Mouse (Mus musculus) midbrain, embryonic 16.5 days (tissue): ENCODE data around the gene Cdrt4. TPM values are rescaled to one million over a fixed set of nuclear protein-coding genes. Genes with fewer than 3 reads are reported as not detected.

Experiments used
- ATAC-seq: fragments of 200-750 bp; cut with Nextera tagmentation; 2 replicates; pipeline ENCODE4 v1.8.0; 2017; ENCODE audit warnings: moderate TSS enrichment
- H3K27ac ChIP-seq: fragments of 300-500 bp; sonication (generic); 2 replicates; pipeline ENCODE4 v1.5.1; 2014; ENCODE audit warnings: mild to moderate bottlenecking, low read length, mixed read lengths
- H3K27me3 ChIP-seq: fragments of 300-500 bp; sonication (generic); 2 replicates; pipeline ENCODE4 v1.6.1; 2014; ENCODE audit warnings: low read depth, low read length, mixed read lengths; ENCODE audit not compliant: control insufficient read depth, insufficient read depth
- H3K36me3 ChIP-seq: fragments of 300-500 bp; sonication (generic); 2 replicates; pipeline ENCODE4 v1.6.1; 2014; ENCODE audit warnings: mild to moderate bottlenecking, low read length, moderate library complexity, mixed read lengths; ENCODE audit not compliant: control insufficient read depth, insufficient read depth
- H3K4me1 ChIP-seq: fragments of 300-500 bp; sonication (generic); 2 replicates; pipeline ENCODE4 v1.6.1; 2014; ENCODE audit warnings: mild to moderate bottlenecking, low read length, mixed read lengths; ENCODE audit not compliant: control insufficient read depth, insufficient read depth
- H3K4me2 ChIP-seq: fragments of 300-500 bp; sonication (generic); 2 replicates; pipeline ENCODE4 v1.6.1; 2014; ENCODE audit warnings: mild to moderate bottlenecking, low read length, mixed read lengths
- H3K4me3 ChIP-seq: fragments of 300-500 bp; sonication (generic); 2 replicates; pipeline ENCODE4 v1.5.1; 2014; ENCODE audit warnings: low read depth, mild to moderate bottlenecking, low read length, moderate library complexity, mixed read lengths
- H3K9ac ChIP-seq: fragments of 300-500 bp; sonication (generic); 2 replicates; pipeline ENCODE4 v1.6.1; 2014; ENCODE audit warnings: low read depth, low read length, mixed read lengths
- H3K9me3 ChIP-seq: fragments of 300-500 bp; sonication (generic); replicated peaks from 2 replicates; pipeline ENCODE4 v1.6.1; 2014; ENCODE audit warnings: mild to moderate bottlenecking, low read length, mixed read lengths; ENCODE audit not compliant: control insufficient read depth, poor library complexity, severe bottlenecking
- WGBS: fragments of 180-500 bp; shearing (Covaris S2); extraction: QIAGEN DNeasy Blood & Tissue Kit; methylation state at CpG from one replicate; pipeline ENCODE4 v1.1.7; 2014; 5-methylcytosine and 5-hydroxymethylcytosine counted together
- polyA plus RNA-seq: library from polyadenylated mRNA; unstranded; fragments of >200 nt; fragmentation: Nextera tagmentation; extraction: Ambion mirVana; gene quantifications from 2 replicates; pipeline ENCODE4 v1.2.1, GENCODE M21; 2015

Cdrt4 gene
- polyA plus RNA-seq, 1 experiment from 2014 or later: not detected

DNA sequence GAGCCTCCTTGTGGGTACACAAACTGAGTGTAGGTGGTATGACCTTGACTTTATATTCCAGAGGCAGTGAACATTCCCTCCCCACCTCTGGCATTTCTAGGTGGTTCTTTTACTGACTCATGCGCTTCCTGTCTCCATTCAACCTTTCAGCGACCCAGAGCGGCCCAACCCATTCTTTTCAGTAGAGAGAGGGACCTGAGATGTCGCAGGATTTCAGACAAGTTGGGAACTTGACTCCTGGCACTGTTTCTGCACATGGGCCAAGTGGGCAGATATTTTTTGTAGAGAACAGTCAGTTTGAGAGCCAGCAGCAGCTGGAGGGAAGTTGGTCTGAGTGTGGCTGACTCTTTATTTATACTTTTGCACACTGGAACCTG, 45.5 kb downstream of the Cdrt4 start:
- Histone ChIP-seq H3K27me3 (no peaks in the 10 kb centered on the region), H3K4me1 (peaks cover 4% of the 10 kb centered on the region; the same call in 1 of the 2 replicates), H3K9me3 (no peaks in the 10 kb centered on the region), H3K4me3 (no peak overlapping the region), H3K27ac (no peak overlapping the region), H3K36me3 (no peaks in the 10 kb centered on the region), H3K9ac (no peak overlapping the region), H3K4me2 (no peak overlapping the region)
- 92% methylated on average over 4 of the region's 4 CpGs for WGBS
- no peak for ATAC-seq

DNA sequence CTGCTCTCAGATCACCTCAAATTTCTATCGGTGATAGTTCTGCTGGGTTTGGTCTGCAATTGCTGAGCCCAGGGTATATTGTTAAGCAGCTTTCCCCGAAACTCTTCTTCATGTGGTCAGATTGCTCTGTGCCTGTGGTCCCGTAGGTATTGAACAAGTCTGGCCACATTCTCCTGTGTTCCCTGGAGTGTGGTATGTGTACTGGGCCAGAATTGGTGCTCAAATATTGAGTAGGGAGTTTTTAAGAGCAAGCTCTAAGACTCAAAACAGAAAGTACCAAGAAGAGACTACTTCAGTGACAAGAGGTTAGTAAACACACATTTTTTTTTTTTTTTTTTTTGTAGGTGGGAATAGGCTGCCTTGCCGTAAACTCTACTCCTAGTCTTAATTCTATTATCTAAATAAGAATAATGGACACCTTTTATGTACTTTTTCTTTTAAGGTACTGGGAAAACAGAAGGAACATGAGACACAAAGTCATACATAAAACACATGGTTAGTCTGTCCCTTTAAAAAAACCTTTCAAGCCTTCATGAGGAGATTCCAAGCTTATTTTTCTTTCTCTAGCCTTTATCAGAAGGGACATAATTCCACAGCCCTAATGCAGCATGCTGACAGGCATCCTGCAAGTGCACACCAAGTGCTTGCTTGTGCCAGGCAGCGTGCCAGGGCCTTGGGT, 46.2 kb downstream of the Cdrt4 start:
- Histone ChIP-seq H3K9ac (no peak overlapping the region), H3K4me2 (no peak overlapping the region), H3K36me3 (no peaks in the 10 kb centered on the region), H3K9me3 (no peaks in the 10 kb centered on the region), H3K27me3 (no peaks in the 10 kb centered on the region), H3K4me1 (peaks cover 4% of the 10 kb centered on the region; the same call in 1 of the 2 replicates), H3K4me3 (no peak overlapping the region), H3K27ac (no peak overlapping the region)
- no peak for ATAC-seq
- WGBS: 85% methylated on average over 5 of the region's 5 CpGs

GRCm38 (mm10) chr11:62997718-62998281, 46.8 kb downstream of the Cdrt4 start:
- Histone ChIP-seq H3K27me3 (no peaks in the 10 kb centered on the region), H3K9me3 (no peaks in the 10 kb centered on the region), H3K27ac (no peak overlapping the region; the same call in 1 of the 2 replicates), H3K9ac (no peak overlapping the region), H3K4me2 (no peak overlapping the region), H3K4me1 (peaks cover 4% of the 10 kb centered on the region; the same call in 1 of the 2 replicates), H3K36me3 (no peaks in the 10 kb centered on the region), H3K4me3 (no peak overlapping the region)
- 26% methylated on average over 11 of the region's 11 CpGs for WGBS
- ATAC-seq: no peak

- no peak overlapping the region for H3K9ac ChIP-seq
- H3K27me3 ChIP-seq: no peaks in the 10 kb centered on the region
- H3K4me1 ChIP-seq: peaks cover 4% of the 10 kb centered on the region; the same call in 1 of the 2 replicates
- H3K36me3 ChIP-seq: no peaks in the 10 kb centered on the region
- no peak overlapping the region for H3K27ac ChIP-seq
- ATAC-seq: no peak
- no peak overlapping the region for H3K4me2 ChIP-seq
- 96% methylated on average over 8 of the region's 8 CpGs for WGBS
- H3K9me3 ChIP-seq: no peaks in the 10 kb centered on the region
- H3K4me3 ChIP-seq: no peak overlapping the region
Observed at GRCm38 (mm10) chr11:63000126-63000525, 49.1 kb downstream of the Cdrt4 start.

DNA sequence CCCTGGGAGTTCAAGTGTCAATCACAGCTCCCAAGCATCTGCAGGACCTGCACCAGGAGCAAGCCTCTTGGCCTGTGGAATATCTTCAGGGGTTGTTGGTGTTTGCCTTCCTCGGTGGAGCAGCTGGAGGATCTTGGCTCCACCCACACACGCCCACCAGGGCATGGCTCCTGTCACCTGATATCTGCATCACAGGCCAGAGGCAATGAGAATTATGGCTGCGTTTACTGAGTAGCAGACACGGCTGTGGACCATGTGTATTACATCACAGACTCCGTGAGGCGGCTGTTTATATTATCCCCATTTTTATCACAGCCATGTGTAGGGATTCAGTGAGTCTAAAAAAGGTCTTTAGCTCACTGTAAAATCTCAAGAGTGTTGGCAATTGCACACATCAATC, 53.6 kb downstream of the Cdrt4 start:
- Histone ChIP-seq H3K4me3 (no peak overlapping the region), H3K9ac (no peak overlapping the region), H3K9me3 (no peaks in the 10 kb centered on the region), H3K4me2 (no peak overlapping the region), H3K4me1 (no peaks in the 10 kb centered on the region), H3K27ac (no peak overlapping the region), H3K27me3 (no peaks in the 10 kb centered on the region), H3K36me3 (no peaks in the 10 kb centered on the region)
- no peak for ATAC-seq
- WGBS: 84% methylated on average over 6 of the region's 6 CpGs

GRCm38 (mm10) chr11:63007376-63007775, 56.4 kb downstream of the Cdrt4 start:
- Histone ChIP-seq H3K4me2 (no peak overlapping the region), H3K4me1 (no peaks in the 10 kb centered on the region), H3K27me3 (no peaks in the 10 kb centered on the region), H3K4me3 (no peak overlapping the region), H3K9ac (no peak overlapping the region), H3K36me3 (no peaks in the 10 kb centered on the region), H3K27ac (no peak overlapping the region), H3K9me3 (no peaks in the 10 kb centered on the region)
- ATAC-seq: no peak
- WGBS: 86% methylated on average over 5 of the region's 5 CpGs

DNA sequence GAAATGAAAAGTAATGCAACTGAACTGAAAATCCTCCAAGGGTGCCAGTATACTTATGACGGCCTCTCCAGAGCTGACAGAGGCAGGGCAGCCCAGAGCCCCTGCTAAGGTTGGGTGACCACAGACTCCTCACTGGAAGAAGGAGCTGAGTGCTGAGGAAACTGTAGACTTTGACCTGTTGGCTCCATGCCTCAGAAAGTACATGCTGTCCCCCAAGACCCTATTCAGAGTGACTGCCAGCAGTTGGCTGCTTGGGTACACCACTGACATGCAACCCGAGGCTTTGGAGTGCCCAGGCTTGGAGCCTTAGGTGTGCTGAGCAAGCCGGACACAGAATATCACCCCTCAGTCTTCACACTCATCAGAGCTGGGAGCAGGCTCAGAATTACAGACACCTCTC, 57.0 kb downstream of the Cdrt4 start:
- WGBS: 77% methylated on average over 3 of the region's 3 CpGs
- ATAC-seq: no peak
- Histone ChIP-seq H3K9ac (no peak overlapping the region), H3K4me1 (no peaks in the 10 kb centered on the region), H3K4me2 (no peak overlapping the region), H3K9me3 (no peaks in the 10 kb centered on the region), H3K27me3 (no peaks in the 10 kb centered on the region), H3K4me3 (no peak overlapping the region), H3K36me3 (no peaks in the 10 kb centered on the region), H3K27ac (no peak overlapping the region)

GRCm38 (mm10) chr11:63009761-63010160, 58.8 kb downstream of the Cdrt4 start:
- Histone ChIP-seq H3K9ac (no peak overlapping the region), H3K27me3 (no peaks in the 10 kb centered on the region), H3K9me3 (no peaks in the 10 kb centered on the region), H3K27ac (no peak overlapping the region), H3K4me1 (no peaks in the 10 kb centered on the region), H3K36me3 (no peaks in the 10 kb centered on the region), H3K4me3 (no peak overlapping the region), H3K4me2 (no peak overlapping the region)
- no peak for ATAC-seq
- WGBS: 78% methylated on average over 3 of the region's 3 CpGs

DNA sequence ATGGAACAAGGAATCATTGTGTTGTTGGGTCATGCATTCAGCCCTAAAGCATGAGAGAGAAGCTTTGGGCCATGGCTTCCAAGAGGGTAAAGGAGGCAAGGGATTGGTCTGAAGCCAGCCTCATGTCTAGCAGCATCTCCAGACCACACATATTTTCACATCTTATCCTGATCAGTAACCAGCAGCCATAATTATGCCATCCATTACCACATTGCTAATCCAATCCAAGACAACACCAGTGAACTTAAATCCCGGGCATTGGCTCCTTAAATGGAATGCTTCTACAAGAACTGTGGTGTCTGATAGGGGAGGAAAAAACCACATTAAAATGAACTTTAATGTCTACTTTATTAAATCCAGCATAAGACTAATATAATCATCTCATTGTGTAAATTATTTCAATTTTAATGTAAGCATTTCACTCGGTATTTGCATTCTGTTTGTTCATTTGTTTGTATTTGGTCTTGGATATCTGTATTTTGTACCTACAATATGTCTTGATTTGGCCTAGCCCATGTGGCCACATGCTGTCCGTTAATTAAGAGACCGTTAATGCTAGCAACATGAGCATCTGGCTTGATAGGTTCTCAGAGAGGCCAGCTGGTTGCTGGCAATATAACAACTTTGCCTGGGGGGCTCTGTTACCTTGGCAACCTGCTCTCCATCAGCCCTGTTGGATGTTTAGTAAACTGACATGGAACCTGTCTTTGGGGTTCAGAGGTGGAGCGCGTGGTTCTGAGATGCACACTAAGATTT, 66.5 kb downstream of the Cdrt4 start:
- 71% methylated on average over 6 of the region's 6 CpGs for WGBS
- H3K9me3 ChIP-seq: no peaks in the 10 kb centered on the region
- no peaks in the 10 kb centered on the region for H3K36me3 ChIP-seq
- H3K27me3 ChIP-seq: no peaks in the 10 kb centered on the region
- no peak overlapping the region for H3K27ac ChIP-seq
- ATAC-seq: no peak
- H3K4me3 ChIP-seq: no peak overlapping the region
- H3K4me2 ChIP-seq: no peak overlapping the region
- no peak overlapping the region for H3K9ac ChIP-seq
- H3K4me1 ChIP-seq: peaks cover 11% of the 10 kb centered on the region
